Mouse (Mus musculus) CH12.LX (cell line): ENCODE data around the gene Dntt. TPM values are rescaled to one million over a fixed set of nuclear protein-coding genes. Genes with fewer than 3 reads are reported as not detected.

ENCODE experiments used
- DNase-seq: peaks from one replicate; pipeline ENCODE4 v3.0.0-alpha.2; 2013; ENCODE audit errors: extremely low read depth
- H3K27ac ChIP-seq: 2 replicates; pipeline ENCODE4 v1.5.1; 2012; ENCODE audit warnings: low read depth, mild to moderate bottlenecking, control low read depth, moderate library complexity; ENCODE audit not compliant: insufficient read depth
- H3K27me3 ChIP-seq: replicated peaks from 2 replicates; pipeline ENCODE3; 2012; ENCODE audit warnings: inconsistent platforms
- H3K36me3 ChIP-seq, 2 experiments: replicated peaks in 1 of 2; 2 replicates each; pipeline versions ENCODE3 to v1.6.1; 2012; ENCODE audit warnings: inconsistent platforms in 1 of 2, low read length in 1 of 2, mild to moderate bottlenecking in 1 of 2, mixed read lengths in 1 of 2, moderate library complexity in 1 of 2; ENCODE audit not compliant: control insufficient read depth in 1 of 2, insufficient read depth in 1 of 2
- H3K4me1 ChIP-seq, 2 experiments: 2 replicates each; pipeline ENCODE4 v1.6.1; 2012; ENCODE audit warnings: inconsistent platforms in 1 of 2, moderate library complexity in 1 of 2; ENCODE audit not compliant: insufficient read depth in 2 of 2, control insufficient read depth in 1 of 2
- H3K4me2 ChIP-seq: 2 replicates; pipeline ENCODE4 v1.6.1; 2012; ENCODE audit warnings: low read depth, mild to moderate bottlenecking, control low read depth; ENCODE audit not compliant: poor library complexity, insufficient read depth, severe bottlenecking
- H3K4me3 ChIP-seq, 3 experiments: fragments of 150-350 bp in 1 of 3; sonication (generic) in 1 of 3; replicated peaks in 1 of 3; 2 replicates each; pipeline versions ENCODE3 to v1.5.1; 2011 to 2012; ENCODE audit warnings: low read depth in 2 of 3, low read length in 2 of 3, mild to moderate bottlenecking in 2 of 3, moderate library complexity in 2 of 3, control low read depth in 1 of 3, improper control_type of control experiment in 1 of 3, inconsistent platforms in 1 of 3, mixed read lengths in 1 of 3; ENCODE audit not compliant: poor library complexity in 1 of 3
- H3K79me2 ChIP-seq: replicated peaks from 2 replicates; pipeline ENCODE4 v1.6.1; 2012; ENCODE audit warnings: mild to moderate bottlenecking, moderate library complexity; ENCODE audit not compliant: control insufficient read depth, poor library complexity, insufficient read depth, severe bottlenecking; ENCODE audit errors: extremely low read depth
- H3K9ac ChIP-seq: 2 replicates; pipeline ENCODE4 v1.6.1; 2012; ENCODE audit warnings: low read depth, mild to moderate bottlenecking, control low read depth, moderate library complexity; ENCODE audit not compliant: insufficient read depth
- H3K9me3 ChIP-seq: replicated peaks from 2 replicates; pipeline ENCODE3; 2012; ENCODE audit warnings: low read length, inconsistent platforms, mixed read lengths
- CHD1 ChIP-seq: IDR thresholded peaks from 2 replicates; pipeline ENCODE4 v1.6.1; 2012; ENCODE audit warnings: low read depth, low read length, improper control_type of control experiment, inconsistent platforms
- CTCF ChIP-seq, 2 experiments: IDR thresholded peaks in 1 of 2; conservative IDR thresholded peaks in 1 of 2; 2 replicates each; pipeline ENCODE4 v1.5.1; 2011 to 2012; ENCODE audit warnings: low read depth in 2 of 2, low read length in 2 of 2, improper control_type of control experiment in 1 of 2, inconsistent platforms in 1 of 2, mild to moderate bottlenecking in 1 of 2, moderate library complexity in 1 of 2
- E2F4 ChIP-seq: IDR thresholded peaks from 2 replicates; pipeline ENCODE4 v1.6.1; 2011; ENCODE audit warnings: low read depth, low read length, improper control_type of control experiment; ENCODE audit not compliant: insufficient replicate concordance
- ELF1 ChIP-seq: IDR thresholded peaks from 2 replicates; pipeline ENCODE4 v1.6.1; 2014; ENCODE audit warnings: low read depth, mild to moderate bottlenecking, inconsistent platforms, low read length, improper control_type of control experiment
- ETS1 ChIP-seq: conservative IDR thresholded peaks from 2 replicates; pipeline ENCODE4 v1.6.1; 2012; ENCODE audit warnings: low read depth, mild to moderate bottlenecking, inconsistent platforms, low read length, improper control_type of control experiment, moderate library complexity
- JUN ChIP-seq: IDR thresholded peaks from 2 replicates; pipeline ENCODE4 v1.6.1; 2011; ENCODE audit warnings: low read depth, mild to moderate bottlenecking, low read length, improper control_type of control experiment, moderate library complexity; ENCODE audit not compliant: insufficient read depth
- MAFK ChIP-seq: IDR thresholded peaks from 2 replicates; pipeline ENCODE4 v1.6.1; 2011; ENCODE audit warnings: low read length, improper control_type of control experiment; ENCODE audit not compliant: insufficient replicate concordance
- MEF2A ChIP-seq: IDR thresholded peaks from 2 replicates; pipeline ENCODE4 v1.6.1; 2014; ENCODE audit warnings: low read depth, mild to moderate bottlenecking, inconsistent platforms, low read length, improper control_type of control experiment, borderline replicate concordance
- MXI1 ChIP-seq: IDR thresholded peaks from 2 replicates; pipeline ENCODE4 v1.6.1; 2011; ENCODE audit warnings: mild to moderate bottlenecking, low read depth, low read length, improper control_type of control experiment
- NELFE ChIP-seq: IDR thresholded peaks from 2 replicates; pipeline ENCODE4 v1.6.1; 2011; ENCODE audit warnings: low read depth, low read length, improper control_type of control experiment
- NRF1 ChIP-seq: IDR thresholded peaks from 2 replicates; pipeline ENCODE4 v1.6.1; 2014; ENCODE audit warnings: low read depth, mild to moderate bottlenecking, inconsistent platforms, low read length, improper control_type of control experiment, moderate library complexity
- PAX5 ChIP-seq: IDR thresholded peaks from 2 replicates; pipeline ENCODE4 v1.6.1; 2012; ENCODE audit warnings: low read length, inconsistent platforms, mixed read lengths
- POLR2A ChIP-seq: IDR thresholded peaks from 2 replicates; pipeline ENCODE4 v1.6.1; 2011; ENCODE audit warnings: low read depth, mild to moderate bottlenecking, improper control_type of control experiment, low read length
- RAD21 ChIP-seq: IDR thresholded peaks from 2 replicates; pipeline ENCODE4 v1.6.1; 2011; ENCODE audit warnings: low read depth, mild to moderate bottlenecking, low read length, improper control_type of control experiment, moderate library complexity
- SIN3A ChIP-seq: IDR thresholded peaks from 2 replicates; pipeline ENCODE4 v1.6.1; 2012; ENCODE audit warnings: low read length, improper control_type of control experiment, inconsistent platforms
- SMC3 ChIP-seq: IDR thresholded peaks from 2 replicates; pipeline ENCODE4 v1.6.1; 2011; ENCODE audit warnings: low read depth, low read length, improper control_type of control experiment
- TBP ChIP-seq: conservative IDR thresholded peaks from 2 replicates; pipeline ENCODE4 v1.6.1; 2011; ENCODE audit warnings: low read depth, low read length, improper control_type of control experiment
- UBTF ChIP-seq: IDR thresholded peaks from 2 replicates; pipeline ENCODE4 v1.6.1; 2012; ENCODE audit warnings: low read depth, mild to moderate bottlenecking, inconsistent platforms, low read length, improper control_type of control experiment, moderate library complexity
- USF1 ChIP-seq: IDR thresholded peaks from 2 replicates; pipeline ENCODE4 v1.6.1; 2014; ENCODE audit warnings: low read depth, mild to moderate bottlenecking, inconsistent platforms, low read length, improper control_type of control experiment
- ZC3H11A ChIP-seq: IDR thresholded peaks from 2 replicates; pipeline ENCODE4 v1.6.1; 2012; ENCODE audit warnings: low read depth, mild to moderate bottlenecking, inconsistent platforms, low read length, improper control_type of control experiment
- dilution Hi-C: fragments of 300-500 bp; cut with MboI; formaldehyde crosslinking; loops from 2 replicates; pipeline ENCODE4 v1.14.3; 2020; ENCODE audit warnings: low sequenced_read_pairs; ENCODE audit not compliant: extremely low pct_unique_long_range_greater_than_20kb, extremely low pct_ligation_motif_present
- in situ Hi-C: fragments of 300-500 bp; cut with MboI; formaldehyde crosslinking; loops from 3 replicates; pipeline ENCODE4 v1.14.3; 2019; ENCODE audit warnings: low sequenced_read_pairs, low pct_ligation_motif_present, low pct_unique_long_range_greater_than_20kb, mixed read lengths
- polyA plus RNA-seq: library from polyadenylated mRNA; unstranded; fragments of >175 nt; gene quantifications from 2 replicates; pipeline ENCODE4 v1.2.1, GENCODE M21; 2012; ENCODE audit warnings: low read depth; ENCODE audit not compliant: insufficient read length
- total RNA-seq, 2 experiments: library from RNA; depleted of rRNA; stranded (reverse); fragments of 300-350 nt in 1 of 2; fragments of >200 nt in 1 of 2; gene quantifications; 2 replicates each; pipeline ENCODE4 v1.2.3; 2012 to 2014

Dntt gene
- total and polyA plus RNA-seq, 3 experiments, result 0.13 TPM; not detected in 2

- Histone ChIP-seq H3K4me1 (peaks cover 3 to 9% of the 10 kb centered on the region in 2 experiments), H3K79me2 (no peaks in the 10 kb centered on the region), H3K27me3 (no peaks in the 10 kb centered on the region), H3K4me2 (no peak overlapping the region), H3K9me3 (no peaks in the 10 kb centered on the region), H3K27ac (no peak overlapping the region), H3K9ac (no peak overlapping the region), H3K4me3 (no peak overlapping the region), H3K36me3 (no peaks in the 10 kb centered on the region)
- TF ChIP-seq NELFE (no peak), JUN (no peak), PAX5 (no peak), UBTF (no peak), TBP (no peak), CHD1 (no peak), MXI1 (no peak), ELF1 (no peak), POLR2A (no peak), NRF1 (no peak), RAD21 (no peak), MEF2A (no peak), MAFK (no peak), SMC3 (no peak), ETS1 (no peak), SIN3A (no peak), E2F4 (no peak), CTCF (conservative IDR thresholded peaks at IDR 0.05 in 1 of 2, IDR thresholded peaks at IDR 0.05 in 1 of 2; ENCODE audit: low read depth in 2 of 2, low read length in 2 of 2) (no peak)
- dilution Hi-C loops, result no loop called here
- no peak for DNase-seq
- in situ Hi-C loops, result no loop called here
Observed at GRCm38 (mm10) chr19:41073746-41074455, 44.8 kb downstream of the Dntt start.

- no peak for DNase-seq
- Histone ChIP-seq H3K4me3 (no peak within 1 kb of the TSS), H3K4me1 (peaks cover 4 to 20% of the 10 kb centered on the region in 2 experiments), H3K79me2 (no peaks in the 10 kb centered on the region), H3K4me2 (no peak within 1 kb of the TSS), H3K27ac (no peak within 1 kb of the TSS), H3K9ac (no peak within 1 kb of the TSS), H3K27me3 (no peaks in the 10 kb centered on the region), H3K36me3 (no peaks in the 10 kb centered on the region)
- dilution Hi-C loops, result no loop called here
- in situ Hi-C loops, result no loop called here
- no peak for TF ChIP-seq USF1
- no peak for TF ChIP-seq SIN3A
- TF ChIP-seq ZC3H11A, result no peak
- TF ChIP-seq, all 38 proteins: peak for 0
- H3K9me3 ChIP-seq, result no peaks in the 10 kb centered on the region
Observed at GRCm38 (mm10) chr19:41076906-41077305, 47.8 kb downstream of the Dntt start, which contains the start of gene Opalin. Gene Opalin, minus strand, starts transcription at chr19:41077113.
